Comparison of ENCODE assay signal across 9 mouse cellular contexts in genomic region chr14:105779349-105779748, GRCm38 (mm10).
DNase-seq lines count a peak whose midpoint lies in the region; ATAC-seq and TF ChIP-seq lines count a peak whose summit lies in the region.
"Had no signal": no experiment of that assay in that cellular context is flagged by ENCODE, and none has a peak within 500 bp of the region (broad histone marks: within the 10 kb centered on the region; RNA-seq: fewer than 3 reads in every experiment).

No protein-coding gene starts in this region.

- ATAC-seq in activated CD4-positive, CD25-positive, alpha-beta regulatory T cell, adult 4 months = no peak
- no peak for ATAC-seq in stomach, postnatal 0 days (ENCODE audit: low FRiP score, low TSS enrichment)

- no peaks in the 10 kb centered on the region for H3K36me3 ChIP-seq in stomach, postnatal 0 days (ENCODE audit: control insufficient read depth, insufficient read depth, low read length)
- H3K36me3 ChIP-seq: neural tube, embryonic 12.5 days had no signal

- H3K9ac ChIP-seq in stomach, postnatal 0 days (ENCODE audit: low read length) = no peak overlapping the region
- H3K9ac ChIP-seq: neural tube, embryonic 12.5 days had no signal

- TF ChIP-seq CTCF in stomach, postnatal 0 days (IDR thresholded peaks at IDR 0.05; ENCODE audit: low read depth) = no peak

- DNase-seq in spleen, postnatal 36 days (ENCODE audit: low spot score in 2 of 2) = peak; percentile 2 to 3
- DNase-seq in spleen, adult 12 weeks (ENCODE audit: low spot score) = no peak
- peak; percentile 12 to 28 for DNase-seq in cerebellum, postnatal 10 days
- DNase-seq in heart, postnatal 25 days (ENCODE audit: low spot score) = peak; percentile 67
- peak; percentile 49 to 71 for DNase-seq in left cerebral cortex, postnatal 14 days (ENCODE audit: low spot score in 2 of 2)
- no peak for DNase-seq in embryo, embryonic 10 days (ENCODE audit: low spot score)
- no peak for DNase-seq in stomach, postnatal 0 days (ENCODE audit: low spot score)

- no peaks in the 10 kb centered on the region for H3K4me1 ChIP-seq in stomach, postnatal 0 days (replicated peaks; ENCODE audit: control insufficient read depth, insufficient read depth)
- H3K4me1 ChIP-seq: neural tube, embryonic 12.5 days had no signal

- H3K4me2 ChIP-seq in stomach, postnatal 0 days (replicated peaks; ENCODE audit: low read depth) = no peak overlapping the region
- H3K4me2 ChIP-seq: neural tube, embryonic 12.5 days had no signal

- no peak for TF ChIP-seq EP300 in stomach, postnatal 0 days (optimal IDR thresholded peaks at IDR 0.05)

- no peaks in the 10 kb centered on the region for H3K9me3 ChIP-seq in stomach, postnatal 0 days (ENCODE audit: control insufficient read depth, low read length)
- H3K9me3 ChIP-seq: neural tube, embryonic 12.5 days had no signal

- H3K4me3 ChIP-seq in stomach, postnatal 0 days (ENCODE audit: low read depth, low read length) = no peak overlapping the region
- H3K4me3 ChIP-seq: neural tube, embryonic 12.5 days had no signal

- H3K27me3 ChIP-seq in stomach, postnatal 0 days (ENCODE audit: control insufficient read depth, insufficient read depth, low read length) = no peaks in the 10 kb centered on the region
- H3K27me3 ChIP-seq: neural tube, embryonic 12.5 days had no signal

- intact Hi-C loops in heart, postnatal 25 days (cut with DNase I) = no loop called here
- intact Hi-C loops in left cerebral cortex, postnatal 14 days (cut with DNase I) = no loop called here

- H3K27ac ChIP-seq in stomach, postnatal 0 days (replicated peaks) = no peak overlapping the region
- H3K27ac ChIP-seq: neural tube, embryonic 12.5 days had no signal

- 37% methylated on average over 4 of the region's 4 CpGs for WGBS in stomach, postnatal 0 days

Comparison
In these comparisons a context has a peak if more than half of its experiments do, and no peak if none do; other contexts are left out.
1. DNase-seq: peak in spleen, postnatal 36 days (2 of 2), cerebellum, postnatal 10 days (2 of 2), heart, postnatal 25 days (single experiment) and left cerebral cortex, postnatal 14 days (2 of 2); none in spleen, adult 12 weeks (single experiment), embryo, embryonic 10 days (single experiment) and stomach, postnatal 0 days (single experiment).